Mouse (Mus musculus) stomach, postnatal 0 days (tissue): ENCODE results near the gene Tmem109.

Source experiments
- CTCF ChIP-seq: IDR thresholded peaks from 2 replicates; pipeline ENCODE4 v1.5.1; 2016; ENCODE audit warnings: antibody characterized with exemption, low read depth, mild to moderate bottlenecking, moderate library complexity
- EP300 ChIP-seq: optimal IDR thresholded peaks from 2 replicates; pipeline ENCODE3; 2016; ENCODE audit warnings: antibody characterized with exemption

- no peak for TF ChIP-seq CTCF
- no peak for TF ChIP-seq EP300
Measured at GRCm38 (mm10) chr19:10856520-10856919, 25.3 kb downstream of the Tmem109 start.
